Mouse (Mus musculus): ENCODE measurements around the gene Igfbp4. TPM values are rescaled to one million over a fixed set of nuclear protein-coding genes. Genes with fewer than 3 reads are reported as not detected.

Gene Igfbp4
- polyA plus RNA-seq (2021; fragmentation: Nextera tagmentation): 95.6 and 116 TPM in 2 replicates
- long read RNA-seq, experiment 1, transcript Igfbp4-201 (4 exons, 3,831 nt): major isoform, 447 of 493 reads
- long read RNA-seq, experiment 1, partial matches to known transcripts: 12 of 493 reads
- long read RNA-seq, experiment 1, other reads (novel, unspliced or antisense): 34 of 493 reads
- long read RNA-seq, experiment 2, transcript Igfbp4-201 (4 exons, 3,831 nt): major isoform, 124 of 158 reads
- long read RNA-seq, experiment 2, partial matches to known transcripts: 20 of 158 reads
- long read RNA-seq, experiment 2, other reads (novel, unspliced or antisense): 13 of 158 reads

DNA sequence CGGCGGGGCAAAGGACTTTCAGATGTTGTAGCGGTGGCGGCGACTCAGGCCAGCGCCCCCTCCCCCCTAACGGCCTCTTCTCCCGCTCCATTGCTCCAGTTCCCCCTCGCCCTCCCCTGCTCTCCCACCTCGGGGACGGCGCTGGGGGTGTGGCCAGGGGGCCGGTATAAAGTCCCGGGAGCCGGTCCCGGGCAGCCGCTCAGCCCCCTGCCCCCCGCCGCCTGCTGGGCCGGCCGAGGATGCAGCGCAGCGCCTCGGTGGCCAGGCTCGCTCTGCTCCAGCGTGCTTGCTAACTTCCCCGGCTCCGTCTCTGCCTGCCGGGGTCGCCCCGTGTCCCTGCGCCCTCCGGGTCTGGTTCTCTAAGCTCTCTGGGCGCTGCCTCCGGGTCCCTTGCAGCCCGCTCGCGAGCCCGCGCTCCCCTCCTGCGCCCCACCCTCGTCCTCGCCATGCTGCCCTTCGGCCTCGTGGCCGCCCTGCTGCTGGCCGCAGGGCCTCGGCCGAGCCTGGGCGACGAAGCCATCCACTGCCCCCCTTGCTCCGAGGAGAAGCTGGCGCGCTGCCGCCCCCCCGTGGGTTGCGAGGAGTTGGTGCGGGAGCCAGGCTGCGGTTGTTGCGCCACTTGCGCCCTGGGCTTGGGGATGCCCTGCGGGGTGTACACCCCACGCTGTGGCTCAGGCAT is at the start of gene Igfbp4:
Gene Igfbp4 (plus strand): TSS at position 194 of the 679 bp plus-strand sequence.

DNA sequence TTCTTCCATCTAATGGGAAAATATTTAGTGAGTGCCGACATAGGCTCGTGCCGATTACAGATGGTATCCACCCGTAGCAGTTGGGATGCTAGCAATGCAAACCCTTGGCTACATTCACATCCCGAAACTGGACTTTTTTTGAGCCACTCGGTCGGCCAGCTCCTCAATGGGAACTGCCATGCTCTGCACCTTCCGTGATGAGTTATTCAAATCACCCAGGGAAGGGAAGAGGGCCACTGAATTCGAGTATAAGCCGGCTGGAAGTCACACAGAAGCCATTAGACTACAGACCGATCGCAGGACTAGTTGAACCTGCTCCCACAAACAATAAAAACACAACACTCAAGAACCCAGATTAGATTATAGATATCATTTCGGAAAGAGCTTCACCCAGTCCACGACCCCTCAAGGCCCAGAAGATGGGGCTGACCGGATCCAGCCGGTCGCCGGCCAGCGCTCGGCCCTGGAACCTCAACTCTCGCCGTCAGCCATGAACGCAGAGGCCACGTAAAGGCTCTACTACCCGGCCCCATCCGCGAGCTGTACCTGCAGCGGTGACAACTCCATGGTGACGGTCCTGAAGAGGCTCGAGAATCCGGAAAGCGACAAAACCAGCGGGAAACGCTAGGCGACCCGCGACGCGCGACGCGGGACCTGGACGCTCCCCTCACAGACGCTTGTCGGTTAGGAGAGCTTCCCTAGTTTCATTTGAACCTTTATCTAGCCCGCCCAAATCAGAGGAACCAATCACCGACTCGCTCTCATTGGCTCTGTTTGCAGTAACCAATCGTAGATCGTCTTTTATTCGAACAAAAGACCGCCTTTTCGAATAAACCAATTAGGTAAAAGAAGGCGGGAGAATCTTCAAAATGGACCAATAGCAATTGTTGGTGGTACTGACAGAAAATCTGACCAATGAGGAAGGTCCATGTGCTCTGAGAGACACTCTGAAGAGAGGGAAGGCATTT is 17.3 kb upstream of the Igfbp4 start, which contains the start of gene Top2a:
Gene Top2a (minus strand): TSS at position 690 of the 968 bp plus-strand sequence.

DNA sequence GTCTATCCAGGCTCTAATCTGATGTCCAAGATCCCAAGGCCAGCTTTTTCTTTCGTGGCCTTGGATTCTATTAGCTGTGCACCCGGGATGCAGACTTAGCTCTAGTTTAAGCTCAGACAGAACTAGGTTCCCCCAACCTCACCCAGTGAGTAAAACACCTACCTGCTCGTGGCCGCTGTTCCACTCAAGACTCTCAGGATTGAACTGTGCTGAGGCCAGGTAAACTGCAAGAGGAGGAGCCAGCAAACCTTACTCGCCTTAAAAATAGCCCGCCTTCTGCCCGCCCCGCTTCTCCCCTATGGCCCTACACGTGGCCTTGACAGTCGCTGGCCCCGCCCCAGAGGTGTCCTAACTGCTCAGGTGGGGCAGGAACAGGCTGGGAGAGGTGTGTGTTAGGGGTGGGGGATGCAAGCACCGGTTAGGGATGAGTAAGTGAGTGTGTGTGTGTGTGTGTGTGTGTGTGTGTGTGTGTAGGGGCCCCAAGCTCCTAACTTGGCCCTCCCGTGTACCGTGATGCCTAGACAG is 48.1 kb downstream of the Igfbp4 start, which contains the start of gene Tns4:
Gene Tns4 (minus strand): TSS at position 230 of the 525 bp plus-strand sequence.

Other genes with a start within 250 kb of the Igfbp4 start
- gene Msl1, start 245.7 kb upstream of the Igfbp4 start, polyA plus RNA-seq (2021; fragmentation: Nextera tagmentation): 14.8 and 16.6 TPM in 2 replicates
- 4.9 and 15.5 TPM in 2 replicates for gene Casc3, start 236.3 kb upstream of the Igfbp4 start, polyA plus RNA-seq (2021; fragmentation: Nextera tagmentation)
- 9.0 and 16.2 TPM in 2 replicates for gene Rapgefl1, start 204.5 kb upstream of the Igfbp4 start, polyA plus RNA-seq (2021; fragmentation: Nextera tagmentation)
- 5.2 and 5.3 TPM in 2 replicates for gene Wipf2, start 177.6 kb upstream of the Igfbp4 start, polyA plus RNA-seq (2021; fragmentation: Nextera tagmentation)
- 0.16 and 0.21 TPM in 2 replicates for gene Cdc6, start 133.4 kb upstream of the Igfbp4 start, polyA plus RNA-seq (2021; fragmentation: Nextera tagmentation)
- 1.5 and 4.5 TPM in 2 replicates for gene Rara, start 113.4 kb upstream of the Igfbp4 start, polyA plus RNA-seq (2021; fragmentation: Nextera tagmentation)
- 1.6 and 3.8 TPM in 2 replicates for gene Gjd3, start 58.2 kb upstream of the Igfbp4 start, polyA plus RNA-seq (2021; fragmentation: Nextera tagmentation)
- gene Top2a, start 17.1 kb upstream of the Igfbp4 start, polyA plus RNA-seq (2021; fragmentation: Nextera tagmentation): 0.59 and 0.89 TPM in 2 replicates
- 0.06 and 0.08 TPM in 2 replicates for gene Tns4, start 48.1 kb downstream of the Igfbp4 start, polyA plus RNA-seq (2021; fragmentation: Nextera tagmentation)
- gene Ccr7, start 113.8 kb downstream of the Igfbp4 start, polyA plus RNA-seq (2021; fragmentation: Nextera tagmentation): 0.13 TPM in 1 of 2 replicates, not detected in the other
- gene Smarce1, start 189.8 kb downstream of the Igfbp4 start, polyA plus RNA-seq (2021; fragmentation: Nextera tagmentation): 31.1 and 43.0 TPM in 2 replicates
- gene Krt222, start 202.8 kb downstream of the Igfbp4 start, polyA plus RNA-seq (2021; fragmentation: Nextera tagmentation): 16.5 and 18.7 TPM in 2 replicates
- not detected in 2 replicates for gene Krt24, start 244.0 kb downstream of the Igfbp4 start, polyA plus RNA-seq (2021; fragmentation: Nextera tagmentation)

Measured in left cerebral cortex, adult 6 months (tissue).